8 mouse cellular contexts compared by ENCODE assay signal in the genomic region with DNA sequence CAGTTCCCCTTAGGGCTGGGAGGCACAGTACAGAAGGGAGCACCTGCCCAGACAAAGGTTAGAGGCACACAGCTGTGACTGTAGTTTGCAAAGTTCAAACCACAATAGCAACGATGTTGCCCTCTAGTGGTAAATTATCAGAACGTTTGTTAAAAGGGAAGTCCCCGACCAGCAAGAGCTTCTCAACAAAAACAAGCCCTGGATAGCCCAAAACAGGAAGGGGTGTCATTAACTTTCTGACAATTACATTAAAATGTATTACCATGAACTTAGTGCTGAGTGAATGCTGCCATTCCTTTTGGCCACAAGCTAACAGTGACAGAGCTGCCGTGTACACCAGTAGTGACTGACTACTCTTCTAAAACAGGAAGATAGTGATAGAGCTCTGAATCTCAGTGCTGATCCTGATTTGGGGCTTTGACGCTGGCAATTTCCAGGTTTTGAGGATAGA. TPM values are rescaled to one million over a fixed set of nuclear protein-coding genes. Genes with fewer than 3 reads are reported as not detected.
DNase-seq lines count a peak whose midpoint lies in the region; ATAC-seq and TF ChIP-seq lines count a peak whose summit lies in the region.

No protein-coding gene starts in this region.

- ATAC-seq in G1E (ENCODE audit: extremely low read depth, insufficient number of reproducible peaks, low FRiP score, poor library complexity, severe bottlenecking) = no peak
- ATAC-seq in heart, embryonic 13.5 days (ENCODE audit: extremely low read depth, insufficient number of reproducible peaks, low FRiP score, low TSS enrichment) = no peak
- peak; percentile 61; the same call in 1 of the 2 replicates for ATAC-seq in kidney, embryonic 16.5 days (ENCODE audit: low FRiP score, low TSS enrichment)
- ATAC-seq in megakaryocyte, adult 5-6 weeks (ENCODE audit: poor library complexity, severe bottlenecking) = peak; percentile 94

- H3K4me3 ChIP-seq in G1E (ENCODE audit: low read depth, low read length) = no peak overlapping the region
- H3K4me3 ChIP-seq in heart, embryonic 13.5 days = peak overlapping the region; percentile 21
- no peak overlapping the region for H3K4me3 ChIP-seq in kidney, embryonic 16.5 days (ENCODE audit: low read length)

- H3K36me3 ChIP-seq in G1E (replicated peaks) = no peaks in the 10 kb centered on the region
- H3K36me3 ChIP-seq in heart, embryonic 13.5 days = no peaks in the 10 kb centered on the region
- no peaks in the 10 kb centered on the region for H3K36me3 ChIP-seq in kidney, embryonic 16.5 days (ENCODE audit: insufficient read depth, low read length)

- no peaks in the 10 kb centered on the region for H3K9me3 ChIP-seq in G1E (replicated peaks)
- H3K9me3 ChIP-seq in heart, embryonic 13.5 days = no peaks in the 10 kb centered on the region
- H3K9me3 ChIP-seq in kidney, embryonic 16.5 days (ENCODE audit: low read length) = no peaks in the 10 kb centered on the region

- peak; percentile 89 for DNase-seq in CD4-positive helper T cell, adult 2 months (ENCODE audit: low read depth, low spot score)
- peak; percentile 32 for DNase-seq in G1E (ENCODE audit: low spot score)
- peak; percentile 19 for DNase-seq in cerebellum, adult 9-11 months
- peak; percentile 7 to 32 for DNase-seq in spleen, postnatal 10 days (ENCODE audit: low spot score in 2 of 2)
- no peak for DNase-seq in right cerebral cortex, postnatal 25 days

- H3K4me1 ChIP-seq in G1E (ENCODE audit: insufficient read depth, low read depth, low read length) = no peaks in the 10 kb centered on the region
- peaks cover 7% of the 10 kb centered on the region; the same call in 1 of the 2 replicates for H3K4me1 ChIP-seq in heart, embryonic 13.5 days
- no peaks in the 10 kb centered on the region for H3K4me1 ChIP-seq in kidney, embryonic 16.5 days (ENCODE audit: insufficient read depth, low read length)

- 0 out of 2 replicates have a peak, but pooled peaks have one; percentile 8 for TF ChIP-seq CTCF in G1E (IDR thresholded peaks at IDR 0.05; ENCODE audit: low read depth, low read length)

- H3K27ac ChIP-seq in heart, embryonic 13.5 days (replicated peaks) = no peak overlapping the region
- H3K27ac ChIP-seq in kidney, embryonic 16.5 days (ENCODE audit: low read length) = no peak overlapping the region

- WGBS in heart, embryonic 13.5 days = 4% methylated on average over 5 of the region's 5 CpGs
- WGBS in kidney, embryonic 16.5 days = 12% methylated on average over 5 of the region's 5 CpGs

- peaks cover 13% of the 10 kb centered on the region for H3K27me3 ChIP-seq in G1E (ENCODE audit: insufficient read depth, low read length)
- no peaks in the 10 kb centered on the region for H3K27me3 ChIP-seq in heart, embryonic 13.5 days (replicated peaks)
- no peaks in the 10 kb centered on the region for H3K27me3 ChIP-seq in kidney, embryonic 16.5 days (ENCODE audit: insufficient read depth, low read length)

- peak overlapping the region; percentile 37; the same call in 1 of the 2 replicates for H3K9ac ChIP-seq in heart, embryonic 13.5 days
- H3K9ac ChIP-seq in kidney, embryonic 16.5 days (replicated peaks; ENCODE audit: low read length) = no peak overlapping the region

- H3K4me2 ChIP-seq in heart, embryonic 13.5 days = peak overlapping the region; percentile 55
- H3K4me2 ChIP-seq in kidney, embryonic 16.5 days (replicated peaks; ENCODE audit: low read depth, low read length) = 0 out of 2 replicates have a peak overlapping the region, but pooled peaks have one; percentile 24

RNA-seq across cellular contexts. Expression of a gene that starts 24.7 kb away (rescaled TPM):
- not detected in 2 replicates for total RNA-seq in G1E (2014; fragmentation: Nextera tagmentation)
- 0.05 TPM in 1 of 2 replicates, not detected in the other for total RNA-seq in G1E (2017)
- not detected in 2 replicates for polyA plus RNA-seq in G1E (2012)
- 0.09 TPM in 1 of 2 replicates, not detected in the other for polyA plus RNA-seq in heart, embryonic 13.5 days (2015; fragmentation: Nextera tagmentation; extraction: Ambion mirVana)
- polyA plus RNA-seq in kidney, embryonic 16.5 days (2015; fragmentation: Nextera tagmentation; extraction: Ambion mirVana) = 0.15 and 0.19 TPM in 2 replicates
- total RNA-seq in megakaryocyte, adult 5-6 weeks (2015) = 0.34 and 0.74 TPM in 2 replicates
- total RNA-seq in megakaryocyte, adult 5-6 weeks (2017) = 0.22 TPM in 1 of 2 replicates, not detected in the other

Comparison
In these comparisons a context has a peak if more than half of its experiments do, and no peak if none do; other contexts are left out.
1. ATAC-seq: peak in kidney, embryonic 16.5 days (single experiment) and megakaryocyte, adult 5-6 weeks (single experiment); none in G1E (single experiment) and heart, embryonic 13.5 days (single experiment).